Mouse (Mus musculus) lung, embryonic 14.5 days (tissue): ENCODE results near the gene 4930432M17Rik. TPM values are rescaled to one million over a fixed set of nuclear protein-coding genes. Genes with fewer than 3 reads are reported as not detected.

ENCODE experiments used
- ATAC-seq: fragments of 200-750 bp; cut with Nextera tagmentation; 2 replicates; pipeline ENCODE4 v1.8.0; 2017; ENCODE audit warnings: mild to moderate bottlenecking, moderate TSS enrichment, moderate library complexity; ENCODE audit not compliant: insufficient read depth
- DNase-seq: peaks from one replicate; pipeline ENCODE4 v3.0.0-alpha.2; 2015
- H3K27ac ChIP-seq: fragments of 300-500 bp; sonication (generic); 2 replicates; pipeline ENCODE4 v1.5.1; 2014; ENCODE audit warnings: low read depth, mild to moderate bottlenecking, moderate library complexity
- H3K27me3 ChIP-seq: fragments of 300-500 bp; sonication (generic); 2 replicates; pipeline ENCODE4 v1.6.1; 2014; ENCODE audit warnings: low read length, control low read depth; ENCODE audit not compliant: insufficient read depth
- H3K36me3 ChIP-seq: fragments of 300-500 bp; sonication (generic); 2 replicates; pipeline ENCODE4 v1.6.1; 2014; ENCODE audit warnings: control low read depth; ENCODE audit not compliant: insufficient read depth
- H3K4me1 ChIP-seq: fragments of 300-500 bp; sonication (generic); 2 replicates; pipeline ENCODE4 v1.6.1; 2014; ENCODE audit warnings: antibody characterized with exemption, control low read depth; ENCODE audit not compliant: insufficient read depth
- H3K4me2 ChIP-seq: fragments of 300-500 bp; sonication (generic); 2 replicates; pipeline ENCODE4 v1.6.1; 2014; ENCODE audit warnings: mild to moderate bottlenecking
- H3K4me3 ChIP-seq: fragments of 300-500 bp; sonication (generic); 2 replicates; pipeline ENCODE4 v1.5.1; 2014; ENCODE audit warnings: low read depth, low read length
- H3K9ac ChIP-seq: fragments of 300-500 bp; sonication (generic); 2 replicates; pipeline ENCODE4 v1.6.1; 2014
- H3K9me3 ChIP-seq: fragments of 300-500 bp; sonication (generic); 2 replicates; pipeline ENCODE4 v1.6.1; 2016; ENCODE audit warnings: low read depth, low read length, control low read depth
- CTCF ChIP-seq: IDR thresholded peaks from 2 replicates; pipeline ENCODE4 v1.5.1; 2016; ENCODE audit warnings: antibody characterized with exemption, low read depth
- WGBS: fragments of 180-500 bp; shearing (Covaris S2); extraction: QIAGEN DNeasy Blood & Tissue Kit; methylation state at CpG from one replicate; pipeline ENCODE4 v1.1.7; 2014; 5-methylcytosine and 5-hydroxymethylcytosine counted together
- polyA plus RNA-seq: library from polyadenylated mRNA; unstranded; fragments of >200 nt; fragmentation: Nextera tagmentation; extraction: Ambion mirVana; gene quantifications from 2 replicates; pipeline ENCODE4 v1.2.1, GENCODE M21; 2014

4930432M17Rik gene
- polyA plus RNA-seq, 1 experiment from 2014 or later: not detected

DNA sequence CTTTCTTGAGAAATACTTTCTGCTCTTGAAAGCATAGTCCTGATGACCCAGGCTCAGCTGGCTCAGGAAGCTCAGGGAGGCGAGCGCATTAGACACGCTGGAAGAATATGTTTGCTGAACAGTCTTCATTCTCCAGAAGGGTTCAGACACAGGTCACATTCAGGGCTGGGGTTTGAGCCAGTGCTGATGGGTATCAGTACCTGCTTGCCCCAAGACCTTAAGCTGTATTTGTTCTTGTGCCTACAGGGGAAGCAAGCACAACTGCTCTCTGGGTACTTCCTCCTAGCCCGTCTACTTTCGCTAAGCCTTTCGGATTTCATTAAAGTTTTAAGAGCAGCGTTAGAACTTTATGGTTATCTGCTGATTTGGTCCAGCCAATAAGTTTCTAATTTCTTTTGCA is 33.8 kb upstream of the 4930432M17Rik start:
- Histone ChIP-seq H3K36me3 (no peaks in the 10 kb centered on the region), H3K27me3 (no peaks in the 10 kb centered on the region), H3K4me3 (no peak overlapping the region), H3K4me1 (peaks cover 4% of the 10 kb centered on the region; the same call in 1 of the 2 replicates), H3K9me3 (no peaks in the 10 kb centered on the region), H3K9ac (no peak overlapping the region), H3K4me2 (no peak overlapping the region), H3K27ac (peak overlapping the region; percentile 21; the same call in 1 of the 2 replicates)
- 61% methylated on average over 7 of the region's 7 CpGs for WGBS
- no peak for DNase-seq
- no peak for TF ChIP-seq CTCF
- ATAC-seq: peak; percentile 51

GRCm38 (mm10) chr3:121637792-121638191 is 32.8 kb upstream of the 4930432M17Rik start:
- Histone ChIP-seq H3K27ac (no peak overlapping the region), H3K4me3 (no peak overlapping the region), H3K36me3 (no peaks in the 10 kb centered on the region), H3K4me1 (peaks cover 4% of the 10 kb centered on the region; the same call in 1 of the 2 replicates), H3K27me3 (no peaks in the 10 kb centered on the region), H3K9me3 (no peaks in the 10 kb centered on the region), H3K4me2 (no peak overlapping the region), H3K9ac (no peak overlapping the region)
- 73% methylated on average over 5 of the region's 5 CpGs for WGBS
- ATAC-seq (no peak), DNase-seq (no peak)
- no peak for TF ChIP-seq CTCF

GRCm38 (mm10) chr3:121638241-121638640 is 32.3 kb upstream of the 4930432M17Rik start:
- no peak for DNase-seq
- H3K4me2 ChIP-seq: no peak overlapping the region
- H3K27ac ChIP-seq: no peak overlapping the region
- peaks cover 4% of the 10 kb centered on the region; the same call in 1 of the 2 replicates for H3K4me1 ChIP-seq
- no peak; the same call in 1 of the 2 replicates for ATAC-seq
- H3K27me3 ChIP-seq: no peaks in the 10 kb centered on the region
- no peaks in the 10 kb centered on the region for H3K9me3 ChIP-seq
- no peak overlapping the region for H3K9ac ChIP-seq
- 79% methylated on average over 3 of the region's 3 CpGs for WGBS
- H3K36me3 ChIP-seq: no peaks in the 10 kb centered on the region
- H3K4me3 ChIP-seq: no peak overlapping the region
- TF ChIP-seq CTCF: no peak

- H3K36me3 ChIP-seq: no peaks in the 10 kb centered on the region
- DNase-seq (no peak), ATAC-seq (no peak)
- no peak for TF ChIP-seq CTCF
- no peaks in the 10 kb centered on the region for H3K27me3 ChIP-seq
- no peak overlapping the region for H3K4me3 ChIP-seq
- WGBS: 42% methylated on average over 2 of the region's 2 CpGs
- no peak overlapping the region for H3K9ac ChIP-seq
- peaks cover 4% of the 10 kb centered on the region; the same call in 1 of the 2 replicates for H3K4me1 ChIP-seq
- no peak overlapping the region for H3K27ac ChIP-seq
- H3K9me3 ChIP-seq: no peaks in the 10 kb centered on the region
- H3K4me2 ChIP-seq: no peak overlapping the region
These were observed 30.0 kb upstream of the 4930432M17Rik start for GRCm38 (mm10) chr3:121640611-121641010.

DNA sequence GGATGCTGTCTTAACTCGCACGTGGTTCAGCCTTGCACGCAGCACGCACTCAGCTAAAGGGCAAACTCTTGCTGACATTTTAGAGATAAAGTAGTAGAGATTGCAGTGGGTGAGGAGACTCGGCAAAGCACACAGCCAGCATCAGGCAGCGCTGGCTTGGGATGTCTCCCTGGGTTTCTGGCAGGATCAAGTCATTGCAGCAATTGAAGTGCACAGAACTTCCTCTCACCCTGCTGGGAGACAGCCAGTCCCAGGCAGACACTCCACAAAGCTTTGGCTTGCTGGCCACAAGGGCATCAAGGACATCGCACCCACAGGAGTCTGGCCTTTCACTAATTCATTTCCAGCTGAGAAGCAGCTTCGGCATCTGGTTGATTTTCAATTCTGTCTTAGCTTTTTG is 27.3 kb upstream of the 4930432M17Rik start:
- no peak for TF ChIP-seq CTCF
- no peak overlapping the region for H3K9ac ChIP-seq
- ATAC-seq: no peak

GRCm38 (mm10) chr3:121645447-121645846 is 25.1 kb upstream of the 4930432M17Rik start:
- Histone ChIP-seq H3K36me3 (no peaks in the 10 kb centered on the region), H3K4me2 (no peak overlapping the region), H3K27ac (no peak overlapping the region), H3K4me3 (no peak overlapping the region), H3K9me3 (no peaks in the 10 kb centered on the region), H3K9ac (no peak overlapping the region), H3K27me3 (no peaks in the 10 kb centered on the region), H3K4me1 (peaks cover 8% of the 10 kb centered on the region)
- WGBS: 50% methylated on average over 7 of the region's 7 CpGs
- DNase-seq: peak; percentile 47
- ATAC-seq: peak; percentile 48; the same call in 1 of the 2 replicates
- TF ChIP-seq CTCF: no peak

More for the DNA sequence above, 27.3 kb upstream of the 4930432M17Rik start:
- H3K4me3 ChIP-seq: no peak overlapping the region
- no peak for DNase-seq
- no peak overlapping the region for H3K4me2 ChIP-seq
- H3K4me1 ChIP-seq: peaks cover 12% of the 10 kb centered on the region
- 46% methylated on average over 8 of the region's 8 CpGs for WGBS
- no peak overlapping the region for H3K27ac ChIP-seq
- H3K9me3 ChIP-seq: no peaks in the 10 kb centered on the region
- H3K36me3 ChIP-seq: no peaks in the 10 kb centered on the region
- H3K27me3 ChIP-seq: no peaks in the 10 kb centered on the region

- ATAC-seq: peak; percentile 64
- H3K9ac ChIP-seq: no peak overlapping the region
- H3K4me3 ChIP-seq: no peak overlapping the region
- 29% methylated on average over 9 of the region's 9 CpGs for WGBS
- no peak overlapping the region for H3K4me2 ChIP-seq
- no peaks in the 10 kb centered on the region for H3K36me3 ChIP-seq
- no peak for TF ChIP-seq CTCF
- H3K27me3 ChIP-seq: no peaks in the 10 kb centered on the region
- no peaks in the 10 kb centered on the region for H3K9me3 ChIP-seq
- H3K4me1 ChIP-seq: peaks cover 8% of the 10 kb centered on the region
- DNase-seq: peak; percentile 55
- peak overlapping the region; percentile 30 for H3K27ac ChIP-seq
These were observed 24.1 kb upstream of the 4930432M17Rik start for GRCm38 (mm10) chr3:121646364-121647048.
